Mouse (Mus musculus) liver, postnatal 0 days (tissue): ENCODE data around the gene 9930021J03Rik.

Source experiments
- CTCF ChIP-seq: sonication (generic); IDR thresholded peaks from 2 replicates; pipeline ENCODE4 v1.5.1; 2016; ENCODE audit warnings: antibody characterized with exemption, low read depth
- EP300 ChIP-seq: IDR thresholded peaks from 2 replicates; pipeline ENCODE4 v1.6.1; 2016; ENCODE audit warnings: antibody characterized with exemption, low read depth, mild to moderate bottlenecking

DNA sequence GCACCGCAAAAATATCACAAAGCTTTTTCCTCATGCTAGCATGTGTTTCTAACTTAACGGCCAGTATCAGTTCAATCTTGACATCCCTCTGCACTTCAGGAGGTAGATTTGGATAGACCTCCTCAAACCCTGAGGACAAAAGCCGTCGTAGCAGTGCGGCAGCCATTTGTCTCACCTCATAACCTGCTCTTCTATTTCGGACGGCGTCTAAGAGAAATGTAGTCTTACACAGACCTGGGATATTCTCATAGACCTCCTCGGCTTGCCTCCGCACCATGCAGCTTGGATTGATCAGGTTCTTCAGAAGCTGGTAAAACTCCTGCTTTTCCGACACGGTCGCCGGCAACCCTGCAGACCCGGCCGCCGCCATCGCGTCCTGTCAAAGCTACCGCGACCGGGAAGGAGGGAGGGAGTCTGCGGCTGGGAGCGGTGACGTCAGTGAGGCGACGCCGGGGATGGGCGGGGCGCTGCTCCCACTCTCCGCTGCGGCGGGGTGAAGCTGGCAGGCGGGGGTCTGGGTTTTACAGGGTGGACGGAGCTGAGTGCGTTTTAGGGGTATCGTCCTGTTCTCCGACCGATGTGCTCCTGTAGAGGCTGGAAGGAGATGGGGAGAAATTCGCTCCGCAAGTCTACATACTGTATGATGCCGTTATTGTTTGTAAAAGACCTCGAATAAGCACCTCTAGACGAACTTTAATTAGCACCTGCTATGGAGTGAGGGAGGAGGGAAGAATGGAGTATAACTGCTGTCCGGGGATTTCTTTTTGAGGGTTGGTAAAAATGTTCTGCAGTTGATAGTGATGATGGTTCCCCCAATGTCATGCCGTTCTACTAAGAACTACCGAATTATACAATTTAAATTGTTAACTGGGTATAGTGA is 7.0 kb upstream of the 9930021J03Rik start, which contains the start of gene Ranbp6:
- TF ChIP-seq CTCF (no peak), EP300 (no peak)
